Mouse (Mus musculus): ENCODE results near the gene Klrb1c. TPM values are rescaled to one million over a fixed set of nuclear protein-coding genes. Genes with fewer than 3 reads are reported as not detected.
A peak's percentile ranks its signal among the peaks of the same experiment; 100 is the strongest.
"Not testable (repeated sequence)": the region's sequence is repeated elsewhere in the genome, so short reads cannot be mapped to it uniquely, and the experiment has no call there.

Klrb1c gene
- polyA plus RNA-seq, 1 experiment from 2014 or later: 0.05 TPM

DNA sequence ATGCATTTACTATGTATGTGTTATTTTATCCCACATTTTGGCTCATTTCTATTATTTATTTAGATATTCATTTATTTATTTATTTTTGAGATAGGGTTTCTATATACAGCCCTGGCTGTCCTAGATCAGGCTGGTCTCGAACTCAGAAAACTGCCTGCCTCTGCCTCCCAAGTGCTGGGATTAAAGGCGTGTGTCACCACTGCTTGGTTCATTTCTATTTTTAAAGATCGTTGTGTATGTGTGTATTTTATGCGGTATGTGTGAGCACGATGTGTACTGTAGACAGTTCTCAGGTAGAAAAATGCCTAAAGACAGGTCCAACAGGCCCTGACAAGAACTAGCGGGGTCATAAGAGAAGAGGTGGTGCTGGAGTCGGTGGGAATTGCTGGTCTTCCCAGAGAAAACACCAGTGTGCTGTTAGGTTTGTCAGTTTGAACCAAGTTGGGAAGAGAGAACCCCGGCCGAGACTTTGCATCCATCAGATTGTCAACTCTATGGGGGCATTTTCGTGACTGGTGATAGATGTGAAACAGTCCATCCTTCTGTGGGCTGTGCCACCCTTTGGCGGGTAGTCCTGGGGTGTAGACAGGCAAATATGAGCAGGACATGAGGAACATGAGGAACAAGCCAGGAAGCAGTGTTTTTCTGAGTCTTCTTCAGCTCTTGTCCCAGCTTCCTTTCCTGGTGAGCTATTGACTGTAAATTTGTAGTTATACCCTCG is 8.3 kb upstream of the Klrb1c start:
- peak overlapping the region; percentile 66; the same call in 1 of the 2 replicates for H3K4me3 ChIP-seq (replicated peaks)
- no peak for ATAC-seq (ENCODE audit: insufficient number of reproducible peaks, low FRiP score, low TSS enrichment, low read depth)
- WGBS: 63% methylated on average over 12 of the region's 12 CpGs

DNA sequence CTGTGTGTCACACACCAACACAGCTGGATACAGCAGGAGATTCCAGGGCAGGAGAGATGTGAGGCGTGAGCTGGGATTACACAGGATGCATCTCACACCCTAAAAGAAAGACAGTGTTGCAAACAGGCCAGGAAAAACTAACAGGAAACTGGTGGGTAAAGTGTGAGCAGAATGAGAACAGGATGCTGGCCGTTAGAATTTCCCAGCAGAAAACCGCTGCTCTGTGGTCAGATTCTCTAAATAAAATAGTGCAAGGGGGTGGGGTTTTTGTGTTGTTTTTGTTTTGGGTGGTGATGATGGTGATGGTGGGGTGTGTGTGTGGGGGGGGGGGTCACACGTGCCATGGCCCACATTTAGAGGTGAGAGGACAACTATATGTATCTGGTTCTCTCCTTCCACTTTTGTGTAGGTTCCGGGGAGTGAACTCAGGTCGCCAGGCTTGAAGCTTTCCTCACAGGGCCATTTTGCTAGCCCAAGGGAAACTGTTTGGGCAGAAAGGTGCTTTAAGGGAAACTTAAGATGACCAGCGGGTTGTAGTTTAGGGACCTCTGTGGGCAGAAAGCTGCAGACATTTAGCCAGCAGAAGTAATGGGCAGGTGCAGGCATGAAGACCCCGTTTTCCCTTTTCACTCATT is 7.4 kb upstream of the Klrb1c start:
- Histone ChIP-seq H3K36me3 (no peaks in the 10 kb centered on the region), H3K4me3 (replicated peaks) (no peak overlapping the region), H3K9me3 (replicated peaks) (no peaks in the 10 kb centered on the region), H3K4me1 (peaks cover 14% of the 10 kb centered on the region), H3K9ac (no peak overlapping the region), H3K4me2 (replicated peaks) (no peak overlapping the region), H3K27ac (replicated peaks) (no peak overlapping the region), H3K27me3 (no peaks in the 10 kb centered on the region)
- WGBS: 62% methylated on average over 8 of the region's 8 CpGs
- no peak for ATAC-seq (ENCODE audit: insufficient number of reproducible peaks, low FRiP score, low TSS enrichment, low read depth)

More for the DNA sequence above, 8.3 kb upstream of the Klrb1c start:
- H3K27ac ChIP-seq (replicated peaks): peak overlapping the region; percentile 48; the same call in 1 of the 2 replicates
- peaks cover 14% of the 10 kb centered on the region for H3K4me1 ChIP-seq
- peak overlapping the region; percentile 59 for H3K4me2 ChIP-seq (replicated peaks)
- no peaks in the 10 kb centered on the region for H3K9me3 ChIP-seq (replicated peaks)
- H3K36me3 ChIP-seq: no peaks in the 10 kb centered on the region
- H3K27me3 ChIP-seq: no peaks in the 10 kb centered on the region
- no peak overlapping the region for H3K9ac ChIP-seq

DNA sequence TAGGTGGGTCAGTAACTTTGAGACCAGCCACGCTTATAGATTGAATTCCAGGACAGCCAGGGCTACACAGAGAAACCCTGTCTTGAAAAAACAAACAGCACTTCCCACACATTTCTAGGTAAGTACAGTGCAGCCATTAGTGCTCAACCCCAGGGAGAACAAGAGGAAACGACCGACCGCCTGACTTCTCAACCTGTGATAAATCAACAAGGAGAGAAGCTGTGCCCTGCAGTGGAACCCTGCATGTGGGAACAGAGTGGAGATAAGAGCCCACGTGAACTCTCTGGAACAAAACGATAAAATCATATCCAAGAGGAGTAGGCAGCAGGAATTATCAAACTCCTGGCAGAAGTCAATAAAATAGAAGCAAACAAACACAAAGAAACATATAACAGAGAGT is 4.7 kb upstream of the Klrb1c start:
- 58% methylated on average over 6 of the region's 6 CpGs for WGBS
- Histone ChIP-seq H3K9ac (no peak overlapping the region), H3K4me2 (replicated peaks) (no peak overlapping the region), H3K4me1 (peaks cover 9% of the 10 kb centered on the region), H3K27me3 (no peaks in the 10 kb centered on the region), H3K9me3 (replicated peaks) (no peaks in the 10 kb centered on the region), H3K36me3 (no peaks in the 10 kb centered on the region), H3K27ac (replicated peaks) (no peak overlapping the region), H3K4me3 (replicated peaks) (no peak overlapping the region)
- ATAC-seq (ENCODE audit: insufficient number of reproducible peaks, low FRiP score, low TSS enrichment, low read depth): no peak

DNA sequence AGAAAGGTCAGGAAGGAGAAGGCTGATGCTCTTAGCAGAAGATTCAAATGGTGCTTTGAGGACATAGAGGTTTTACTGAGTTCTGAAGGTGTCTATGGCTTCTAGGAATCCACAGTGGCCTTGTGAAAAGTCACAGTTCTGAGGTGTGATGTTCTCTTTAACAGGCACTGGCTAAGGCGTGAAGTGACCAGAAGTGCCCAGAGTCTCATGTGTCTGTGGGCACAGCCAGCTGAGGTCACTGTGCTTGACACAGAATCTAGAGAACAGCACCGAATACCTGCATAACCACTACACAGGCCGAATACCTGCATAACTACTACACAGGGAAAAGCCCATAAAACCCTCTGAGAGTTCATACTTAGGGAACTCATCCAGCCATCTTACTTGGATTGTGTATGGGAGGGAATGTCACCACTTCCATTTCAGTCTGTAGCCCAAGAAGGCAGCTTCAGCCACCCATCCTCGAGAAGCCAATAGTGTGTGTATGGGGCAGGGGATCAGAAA is 1.5 kb upstream of the Klrb1c start:
- H3K4me1 ChIP-seq; ATAC-seq (ENCODE audit: insufficient number of reproducible peaks, low FRiP score, low TSS enrichment, low read depth); H3K4me3 ChIP-seq (replicated peaks); H3K9ac ChIP-seq; H3K4me2 ChIP-seq (replicated peaks); H3K27ac ChIP-seq (replicated peaks); H3K36me3 ChIP-seq; H3K27me3 ChIP-seq; H3K9me3 ChIP-seq (replicated peaks): not testable (repeated sequence)
- 93% methylated on average over 4 of the region's 4 CpGs for WGBS

DNA sequence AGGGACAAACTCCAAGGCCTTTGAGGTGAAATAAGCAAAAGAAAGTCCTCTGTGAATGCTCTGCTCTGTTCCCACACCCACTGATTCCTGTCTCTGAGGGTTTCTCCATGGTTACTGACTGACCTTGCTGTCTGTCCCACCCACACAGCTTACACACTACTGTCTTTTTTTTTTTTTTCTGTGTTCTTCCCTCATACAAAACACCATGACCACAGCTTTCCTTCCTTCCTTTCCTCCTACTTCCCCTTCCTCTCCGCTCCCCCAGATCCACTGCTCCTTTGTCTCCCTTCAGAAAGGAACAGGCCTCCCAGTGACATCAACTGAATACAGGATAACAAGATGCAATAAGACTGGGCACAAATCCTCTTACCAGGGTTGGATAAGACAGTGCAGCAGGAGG is 498 bp downstream of the Klrb1c start:
- no peaks in the 10 kb centered on the region for H3K9me3 ChIP-seq (replicated peaks)
- WGBS: 88% methylated on average over 1 of the region's 1 CpGs

DNA sequence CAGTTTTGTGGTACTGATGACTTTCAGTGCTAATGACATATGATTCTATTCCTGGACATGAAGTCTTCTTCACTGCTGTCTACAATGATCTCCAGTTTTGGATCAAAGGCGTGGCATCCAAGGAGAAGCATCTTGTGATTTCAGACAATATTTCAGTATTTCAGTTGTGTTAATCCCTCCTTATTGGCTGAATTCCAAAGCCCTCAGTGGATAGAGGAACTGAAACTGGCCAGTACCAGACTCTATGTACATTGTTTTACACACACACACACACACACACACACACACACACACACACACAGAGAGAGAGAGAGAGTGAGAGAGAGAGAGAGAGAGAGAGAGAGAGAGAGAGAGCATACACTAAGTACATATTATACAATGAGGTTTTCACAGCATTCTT is 2.6 kb downstream of the Klrb1c start:
- H3K4me1 ChIP-seq; H3K27me3 ChIP-seq; H3K9ac ChIP-seq; ATAC-seq (ENCODE audit: insufficient number of reproducible peaks, low FRiP score, low TSS enrichment, low read depth); H3K36me3 ChIP-seq; H3K4me3 ChIP-seq (replicated peaks); H3K4me2 ChIP-seq (replicated peaks); H3K27ac ChIP-seq (replicated peaks); H3K9me3 ChIP-seq (replicated peaks): not testable (repeated sequence)
- 78% methylated on average over 1 of the region's 1 CpGs for whole genome bisulfite sequencing

More for the DNA sequence above, 498 bp downstream of the Klrb1c start:
- Histone ChIP-seq H3K4me1 (no peaks in the 10 kb centered on the region), H3K4me3 (replicated peaks) (no peak overlapping the region), H3K36me3 (no peaks in the 10 kb centered on the region), H3K27me3 (no peaks in the 10 kb centered on the region), H3K27ac (replicated peaks) (no peak overlapping the region), H3K4me2 (replicated peaks) (no peak overlapping the region), H3K9ac (no peak overlapping the region)
- ATAC-seq (ENCODE audit: insufficient number of reproducible peaks, low FRiP score, low TSS enrichment, low read depth): no peak

DNA sequence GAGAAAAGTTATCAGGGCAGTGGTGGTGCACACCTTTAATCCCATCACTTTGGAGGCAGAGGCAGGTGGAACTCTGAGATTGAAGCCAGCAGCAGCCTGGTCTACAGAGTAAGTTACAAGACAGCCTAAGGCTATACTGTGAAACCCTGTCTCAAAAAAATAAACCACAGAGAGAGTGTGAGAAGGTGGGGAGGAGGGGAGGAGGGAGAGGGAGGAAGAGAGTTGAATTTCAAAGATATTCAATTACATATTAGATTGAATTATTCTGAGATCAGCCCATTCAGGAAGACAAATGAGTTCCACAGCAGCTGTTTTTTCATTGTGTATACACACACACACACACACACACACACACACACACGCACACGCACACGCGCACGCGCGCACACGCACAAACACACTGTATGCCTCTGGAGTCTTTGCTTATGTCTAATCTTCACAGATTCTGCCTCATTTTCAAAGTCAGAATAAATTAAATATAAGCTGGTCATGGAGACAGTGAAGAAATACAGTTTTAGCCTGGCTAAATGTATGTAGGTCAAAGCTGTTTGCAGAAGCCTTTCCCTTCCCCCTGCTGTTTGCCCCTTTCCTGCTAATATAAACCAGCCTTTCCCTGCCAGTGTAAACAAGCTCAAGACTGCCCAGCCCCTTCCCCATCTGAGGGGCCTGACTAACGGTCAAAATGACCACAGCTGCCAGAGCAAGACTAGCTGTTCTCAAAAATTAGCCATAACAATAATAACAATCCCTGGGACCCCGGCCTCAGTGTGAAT is 19.3 kb downstream of the Klrb1c start:
- H3K27ac ChIP-seq (replicated peaks): no peak overlapping the region; the same call in 1 of the 2 replicates
- H3K9me3 ChIP-seq (replicated peaks): no peaks in the 10 kb centered on the region
- H3K36me3 ChIP-seq: no peaks in the 10 kb centered on the region
- ATAC-seq (ENCODE audit: insufficient number of reproducible peaks, low FRiP score, low TSS enrichment, low read depth): 0 out of 2 replicates have a peak, but pooled peaks have one; percentile 29
- H3K4me3 ChIP-seq (replicated peaks): no peak overlapping the region
- H3K9ac ChIP-seq: no peak overlapping the region
- no peaks in the 10 kb centered on the region for H3K27me3 ChIP-seq
- no peaks in the 10 kb centered on the region for H3K4me1 ChIP-seq
- WGBS: 68% methylated on average over 10 of the region's 10 CpGs
- H3K4me2 ChIP-seq (replicated peaks): peak overlapping the region; percentile 22; the same call in 1 of the 2 replicates

DNA sequence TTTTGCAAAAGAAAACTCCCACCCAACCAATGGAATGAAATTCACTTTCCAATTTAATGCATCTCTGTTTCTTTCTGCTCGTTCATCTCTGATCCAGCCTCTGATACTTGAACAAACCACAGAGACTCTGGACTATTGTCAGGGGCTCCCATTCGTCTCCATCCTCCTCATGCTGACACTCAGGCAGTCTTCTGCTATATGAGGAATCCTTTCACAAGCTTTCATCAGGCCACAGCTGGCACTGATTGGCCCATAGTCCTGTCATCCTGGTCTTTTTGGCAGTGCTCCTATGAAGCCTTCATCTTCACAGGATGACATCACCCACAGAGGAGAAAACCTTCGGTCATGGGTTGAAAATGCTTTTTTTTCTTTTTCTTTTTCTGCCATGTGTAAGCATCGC is 21.0 kb downstream of the Klrb1c start:
- Histone ChIP-seq H3K9me3 (replicated peaks) (no peaks in the 10 kb centered on the region), H3K4me1 (no peaks in the 10 kb centered on the region), H3K9ac (no peak overlapping the region), H3K36me3 (no peaks in the 10 kb centered on the region), H3K27ac (replicated peaks) (no peak overlapping the region), H3K4me3 (replicated peaks) (no peak overlapping the region), H3K4me2 (replicated peaks) (no peak overlapping the region), H3K27me3 (no peaks in the 10 kb centered on the region)
- 71% methylated on average over 4 of the region's 4 CpGs for WGBS
- no peak for ATAC-seq (ENCODE audit: insufficient number of reproducible peaks, low FRiP score, low TSS enrichment, low read depth)

DNA sequence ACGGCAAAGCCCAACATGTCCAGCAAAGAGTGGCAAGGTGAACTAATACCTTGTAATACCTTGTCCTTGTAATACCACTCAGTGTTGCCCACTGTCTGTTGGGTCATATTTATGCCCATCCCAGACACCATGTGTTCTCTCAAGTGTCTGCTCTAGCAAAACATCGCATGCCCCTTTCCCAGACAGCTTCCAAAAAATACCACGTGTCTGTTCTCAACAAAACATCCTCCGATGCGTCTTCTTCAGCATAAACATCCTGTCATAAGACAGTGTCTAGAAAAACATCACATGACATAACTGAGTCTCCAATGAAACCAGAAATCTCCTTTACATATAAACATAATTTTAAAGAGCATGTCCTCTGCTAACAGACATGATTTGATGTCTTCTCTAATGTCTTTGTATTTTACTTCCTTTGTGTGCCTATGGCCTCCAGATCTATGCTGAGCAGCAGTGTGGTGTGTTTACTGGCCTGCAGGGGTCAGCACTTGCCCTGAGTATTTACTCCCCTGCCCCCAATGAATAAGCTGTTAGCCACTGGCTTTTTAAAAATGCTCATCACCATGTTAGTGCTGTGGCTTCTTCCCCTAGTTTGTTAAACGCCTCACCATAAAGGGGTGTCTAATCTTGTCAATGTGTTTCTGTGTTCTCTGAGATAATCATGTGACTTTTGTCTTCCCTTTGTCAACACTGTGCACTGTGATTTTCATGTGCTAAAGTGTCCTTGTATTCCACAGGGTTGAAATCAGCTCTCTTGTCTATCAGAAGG is 22.3 kb downstream of the Klrb1c start:
- not testable (repeated sequence) for H3K27ac ChIP-seq (replicated peaks); H3K36me3 ChIP-seq; H3K27me3 ChIP-seq; H3K9ac ChIP-seq; H3K4me2 ChIP-seq (replicated peaks); H3K9me3 ChIP-seq (replicated peaks); H3K4me3 ChIP-seq (replicated peaks); ATAC-seq (ENCODE audit: insufficient number of reproducible peaks, low FRiP score, low TSS enrichment, low read depth); H3K4me1 ChIP-seq
- WGBS: 61% methylated on average over 6 of the region's 6 CpGs

DNA sequence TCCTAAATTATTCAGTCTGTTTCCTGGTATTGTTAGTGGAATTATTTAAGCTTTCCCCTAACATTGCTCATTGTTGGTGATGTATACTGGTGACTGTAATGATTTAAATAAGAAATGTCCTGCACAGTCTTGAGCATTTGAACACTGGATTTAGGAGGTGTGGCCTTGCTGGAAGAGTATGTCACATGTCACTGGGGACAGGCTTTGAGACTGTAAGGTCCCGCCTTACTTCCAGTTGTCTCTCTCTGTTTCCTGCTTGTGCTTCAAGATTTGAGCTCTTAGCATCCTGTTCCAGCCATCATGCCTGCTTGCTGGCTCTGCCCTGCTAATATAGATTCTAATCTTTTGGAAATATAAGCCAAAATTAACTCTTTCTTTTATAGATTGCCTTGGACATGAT is 23.8 kb downstream of the Klrb1c start:
- H3K4me2 ChIP-seq (replicated peaks): no peak overlapping the region
- no peaks in the 10 kb centered on the region for H3K9me3 ChIP-seq (replicated peaks)
- no peak for ATAC-seq (ENCODE audit: insufficient number of reproducible peaks, low FRiP score, low TSS enrichment, low read depth)
- 0 out of 2 replicates have a peak, but pooled peaks cover 6% of the 10 kb centered on the region for H3K4me1 ChIP-seq
- 79% methylated on average over 1 of the region's 1 CpGs for WGBS
- H3K27ac ChIP-seq (replicated peaks): no peak overlapping the region
- H3K4me3 ChIP-seq (replicated peaks): no peak overlapping the region
- no peaks in the 10 kb centered on the region for H3K27me3 ChIP-seq
- no peaks in the 10 kb centered on the region for H3K36me3 ChIP-seq
- H3K9ac ChIP-seq: no peak overlapping the region
